Mouse (Mus musculus): ENCODE measurements around the gene Rnf166. TPM values are rescaled to one million over a fixed set of nuclear protein-coding genes. Genes with fewer than 3 reads are reported as not detected.

Gene Rnf166
- 29.2 and 30.4 TPM in 2 replicates for polyA plus RNA-seq (2015; fragmentation: Nextera tagmentation; extraction: Ambion mirVana)

DNA sequence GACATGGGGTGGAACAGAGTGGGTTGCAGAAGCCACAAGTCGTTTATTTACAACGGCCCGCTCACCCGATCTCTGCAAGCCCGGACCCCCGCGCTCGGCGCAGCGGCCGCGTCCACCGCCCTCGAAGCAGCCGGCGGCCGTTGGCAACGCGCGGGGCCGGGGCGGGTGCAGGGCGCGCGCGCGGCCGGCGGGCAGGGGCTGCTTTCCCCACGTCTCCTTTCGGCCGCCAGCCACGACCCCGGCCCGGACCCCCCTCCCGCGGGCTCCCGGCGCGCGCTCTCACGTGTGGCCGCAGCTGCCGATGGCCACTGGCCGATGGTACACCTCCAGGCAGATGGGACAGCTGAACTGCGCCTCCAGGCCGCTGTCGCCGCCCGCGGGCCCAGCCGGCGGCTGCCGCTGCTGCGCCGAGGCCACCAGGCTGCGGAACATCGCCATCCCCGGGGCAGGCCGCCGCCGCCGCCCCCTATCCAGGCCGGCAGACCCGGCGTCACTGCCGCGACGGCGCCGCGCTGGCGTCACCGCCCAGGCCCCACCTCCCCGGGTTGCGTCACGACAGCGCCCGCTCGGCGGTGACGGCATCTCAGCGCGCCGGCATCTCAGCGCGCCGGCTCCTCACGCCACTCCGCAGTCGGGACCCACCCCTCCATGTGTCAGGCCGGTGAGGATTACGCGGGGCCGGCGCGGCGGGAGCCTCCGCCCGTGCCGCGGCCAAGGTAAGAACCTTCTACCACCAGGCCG is at the start of gene Rnf166, which contains the start of gene Ctu2:
Gene Rnf166, minus strand, starts transcription at position 485 of the 741 bp plus-strand sequence.
Gene Ctu2, plus strand, starts transcription at position 564 of the 741 bp plus-strand sequence.
- Histone ChIP-seq H3K27ac (ENCODE audit: low read length) (peak within 1 kb of the TSS; percentile 68), H3K4me2 (ENCODE audit: low read depth, low read length) (peak within 1 kb of the TSS; percentile 85), H3K27me3 (replicated peaks; ENCODE audit: control insufficient read depth, insufficient read depth, low read length) (no peaks in the 10 kb centered on the region), H3K9ac (ENCODE audit: low read depth, low read length) (peak within 1 kb of the TSS; percentile 94), H3K9me3 (ENCODE audit: control insufficient read depth, low read length) (no peaks in the 10 kb centered on the region), H3K4me1 (ENCODE audit: control insufficient read depth, insufficient read depth, low read length) (peaks cover 18% of the 10 kb centered on the region), H3K36me3 (ENCODE audit: control insufficient read depth, insufficient read depth, low read length) (peaks cover 11% of the 10 kb centered on the region), H3K4me3 (ENCODE audit: low read length) (peak within 1 kb of the TSS; percentile 98)
- peak; percentile 93 for ATAC-seq
- WGBS: under 1% methylated on average over 100 of the region's 103 CpGs

DNA sequence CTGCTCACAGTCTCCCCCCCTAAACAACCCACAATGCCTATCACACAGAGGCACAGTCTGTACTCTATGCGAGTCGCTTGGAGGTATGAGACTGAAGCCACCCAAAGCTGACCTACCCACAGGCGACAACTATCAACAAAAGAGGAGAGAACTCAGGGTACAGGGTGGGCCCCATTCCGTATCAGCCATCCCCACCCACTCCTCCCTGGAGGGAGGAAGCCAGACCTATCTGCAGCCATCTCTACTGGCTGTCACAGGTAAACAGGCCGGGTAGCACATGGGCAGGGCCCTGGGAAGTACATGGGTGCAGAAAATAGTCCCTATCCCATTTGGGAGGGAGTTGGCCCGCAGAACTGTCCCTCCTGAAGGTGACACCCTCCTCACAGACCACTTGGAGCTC is 49.1 kb upstream of the Rnf166 start:
- H3K4me2 ChIP-seq (ENCODE audit: low read depth, low read length): no peak overlapping the region
- 68% methylated on average over 6 of the region's 6 CpGs for WGBS
- peak overlapping the region; percentile 2; the same call in 1 of the 2 replicates for H3K9ac ChIP-seq (ENCODE audit: low read depth, low read length)
- H3K27me3 ChIP-seq (replicated peaks; ENCODE audit: control insufficient read depth, insufficient read depth, low read length): no peaks in the 10 kb centered on the region
- no peaks in the 10 kb centered on the region for H3K9me3 ChIP-seq (ENCODE audit: control insufficient read depth, low read length)
- no peaks in the 10 kb centered on the region for H3K36me3 ChIP-seq (ENCODE audit: control insufficient read depth, insufficient read depth, low read length)
- 0 out of 2 replicates have a peak, but pooled peaks have one; percentile 28 for ATAC-seq
- no peak overlapping the region for H3K4me3 ChIP-seq (ENCODE audit: low read length)
- 0 out of 2 replicates have a peak overlapping the region, but pooled peaks have one; percentile 34 for H3K27ac ChIP-seq (ENCODE audit: low read length)
- H3K4me1 ChIP-seq (ENCODE audit: control insufficient read depth, insufficient read depth, low read length): peaks cover 46% of the 10 kb centered on the region

DNA sequence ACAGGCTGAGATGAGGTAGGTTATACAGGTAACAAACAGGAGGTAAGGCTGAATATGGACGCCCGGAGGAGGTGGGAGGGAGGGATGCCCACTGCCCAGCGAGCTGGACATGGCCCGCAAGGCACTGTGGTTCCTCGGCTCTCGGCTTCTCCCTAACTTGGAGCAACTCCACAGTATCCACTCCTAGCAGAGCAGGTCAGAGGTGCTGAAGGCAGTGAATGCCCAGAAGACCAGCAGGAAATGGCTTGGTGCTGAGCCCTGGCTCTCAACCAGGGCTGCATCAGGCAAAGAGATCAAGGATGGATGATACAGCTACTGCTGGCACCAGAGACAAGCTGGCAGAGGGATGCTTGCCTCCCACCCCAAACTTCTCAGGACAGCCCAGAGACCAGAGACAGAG is 48.6 kb upstream of the Rnf166 start:
- Histone ChIP-seq H3K4me2 (ENCODE audit: low read depth, low read length) (no peak overlapping the region), H3K36me3 (ENCODE audit: control insufficient read depth, insufficient read depth, low read length) (no peaks in the 10 kb centered on the region), H3K27me3 (replicated peaks; ENCODE audit: control insufficient read depth, insufficient read depth, low read length) (no peaks in the 10 kb centered on the region), H3K9me3 (ENCODE audit: control insufficient read depth, low read length) (no peaks in the 10 kb centered on the region), H3K4me1 (ENCODE audit: control insufficient read depth, insufficient read depth, low read length) (peaks cover 46% of the 10 kb centered on the region), H3K9ac (ENCODE audit: low read depth, low read length) (0 out of 2 replicates have a peak overlapping the region, but pooled peaks have one; percentile 2), H3K4me3 (ENCODE audit: low read length) (no peak overlapping the region), H3K27ac (ENCODE audit: low read length) (peak overlapping the region; percentile 34; the same call in 1 of the 2 replicates)
- no peak for ATAC-seq
- WGBS: 79% methylated on average over 6 of the region's 6 CpGs

DNA sequence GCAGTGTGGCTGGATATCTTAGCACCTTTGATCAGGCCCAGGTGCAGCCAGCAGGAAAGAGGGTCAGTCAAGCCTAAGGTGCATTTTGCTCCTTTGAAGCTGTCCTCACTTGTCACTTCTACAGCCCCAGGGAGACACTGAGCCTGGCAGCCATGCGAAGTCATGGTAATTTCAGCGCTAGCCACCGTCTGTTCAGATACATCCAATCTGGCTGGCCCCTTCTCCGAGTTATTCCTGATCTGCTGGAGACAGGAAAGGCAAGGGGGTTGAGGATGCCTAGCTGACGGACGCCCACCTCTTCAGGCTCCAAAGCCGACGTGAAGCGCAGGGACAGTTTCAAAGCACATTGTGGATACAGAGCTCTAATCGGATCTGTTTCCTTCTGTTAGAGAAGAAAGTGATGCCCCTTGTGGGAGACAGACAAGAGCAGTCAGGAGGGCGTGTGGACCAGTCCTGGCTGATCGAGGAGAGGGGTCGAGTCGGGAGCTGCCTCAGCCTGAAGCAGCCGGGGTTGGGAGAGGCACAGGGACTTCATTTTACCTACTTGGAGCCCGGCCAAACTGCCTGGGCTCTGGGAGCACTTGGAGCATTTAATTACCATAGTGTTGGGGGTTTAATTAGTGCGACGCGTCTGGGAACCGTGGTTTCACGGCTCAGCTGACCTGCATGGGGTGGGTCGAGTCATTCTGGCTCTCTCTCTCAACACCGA is 47.9 kb upstream of the Rnf166 start:
- no peak overlapping the region for H3K4me3 ChIP-seq (ENCODE audit: low read length)
- no peaks in the 10 kb centered on the region for H3K9me3 ChIP-seq (ENCODE audit: control insufficient read depth, low read length)
- peak overlapping the region; percentile 83 for H3K27ac ChIP-seq (ENCODE audit: low read length)
- WGBS: 27% methylated on average over 23 of the region's 23 CpGs
- peak overlapping the region; percentile 50 for H3K9ac ChIP-seq (ENCODE audit: low read depth, low read length)
- peak overlapping the region; percentile 23 for H3K4me2 ChIP-seq (ENCODE audit: low read depth, low read length)
- H3K27me3 ChIP-seq (replicated peaks; ENCODE audit: control insufficient read depth, insufficient read depth, low read length): no peaks in the 10 kb centered on the region
- peaks cover 51% of the 10 kb centered on the region for H3K4me1 ChIP-seq (ENCODE audit: control insufficient read depth, insufficient read depth, low read length)
- no peak; the same call in 1 of the 2 replicates for ATAC-seq
- no peaks in the 10 kb centered on the region for H3K36me3 ChIP-seq (ENCODE audit: control insufficient read depth, insufficient read depth, low read length)

- H3K27ac ChIP-seq (ENCODE audit: low read length): peak overlapping the region; percentile 83
- peak overlapping the region; percentile 23 for H3K4me2 ChIP-seq (ENCODE audit: low read depth, low read length)
- no peaks in the 10 kb centered on the region for H3K36me3 ChIP-seq (ENCODE audit: control insufficient read depth, insufficient read depth, low read length)
- no peaks in the 10 kb centered on the region for H3K27me3 ChIP-seq (replicated peaks; ENCODE audit: control insufficient read depth, insufficient read depth, low read length)
- H3K4me3 ChIP-seq (ENCODE audit: low read length): no peak overlapping the region
- H3K9me3 ChIP-seq (ENCODE audit: control insufficient read depth, low read length): no peaks in the 10 kb centered on the region
- H3K9ac ChIP-seq (ENCODE audit: low read depth, low read length): peak overlapping the region; percentile 50
- ATAC-seq: peak; percentile 54
- H3K4me1 ChIP-seq (ENCODE audit: control insufficient read depth, insufficient read depth, low read length): peaks cover 58% of the 10 kb centered on the region
- WGBS: 39% methylated on average over 14 of the region's 14 CpGs
These were observed 47.2 kb upstream of the Rnf166 start for GRCm38 (mm10) chr8:122522796-122523651.

DNA sequence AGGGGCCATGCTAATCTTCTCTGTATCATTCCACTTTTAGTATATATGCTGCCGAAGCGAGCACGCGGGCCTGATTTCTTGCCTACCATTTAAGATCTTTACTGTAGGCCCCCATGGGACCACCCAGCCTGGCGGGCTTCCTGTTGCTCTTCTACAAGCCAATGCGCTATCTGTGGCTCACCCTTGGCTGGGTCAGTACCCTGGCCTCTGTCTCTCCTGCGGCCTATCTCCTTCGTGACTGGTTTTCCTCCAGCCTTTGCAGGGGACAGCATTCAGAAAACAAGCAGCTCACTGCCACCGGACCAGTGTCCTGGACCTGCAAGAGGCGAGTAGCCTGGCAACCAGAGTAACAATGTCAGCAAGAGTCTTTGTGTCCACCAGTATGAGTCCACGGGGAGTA is 44.7 kb upstream of the Rnf166 start:
- Histone ChIP-seq H3K4me2 (ENCODE audit: low read depth, low read length) (no peak overlapping the region), H3K27ac (ENCODE audit: low read length) (no peak overlapping the region), H3K36me3 (ENCODE audit: control insufficient read depth, insufficient read depth, low read length) (no peaks in the 10 kb centered on the region), H3K4me3 (ENCODE audit: low read length) (no peak overlapping the region), H3K27me3 (replicated peaks; ENCODE audit: control insufficient read depth, insufficient read depth, low read length) (no peaks in the 10 kb centered on the region), H3K4me1 (ENCODE audit: control insufficient read depth, insufficient read depth, low read length) (peaks cover 52% of the 10 kb centered on the region), H3K9me3 (ENCODE audit: control insufficient read depth, low read length) (no peaks in the 10 kb centered on the region), H3K9ac (ENCODE audit: low read depth, low read length) (no peak overlapping the region)
- 75% methylated on average over 11 of the region's 11 CpGs for WGBS
- ATAC-seq: no peak

DNA sequence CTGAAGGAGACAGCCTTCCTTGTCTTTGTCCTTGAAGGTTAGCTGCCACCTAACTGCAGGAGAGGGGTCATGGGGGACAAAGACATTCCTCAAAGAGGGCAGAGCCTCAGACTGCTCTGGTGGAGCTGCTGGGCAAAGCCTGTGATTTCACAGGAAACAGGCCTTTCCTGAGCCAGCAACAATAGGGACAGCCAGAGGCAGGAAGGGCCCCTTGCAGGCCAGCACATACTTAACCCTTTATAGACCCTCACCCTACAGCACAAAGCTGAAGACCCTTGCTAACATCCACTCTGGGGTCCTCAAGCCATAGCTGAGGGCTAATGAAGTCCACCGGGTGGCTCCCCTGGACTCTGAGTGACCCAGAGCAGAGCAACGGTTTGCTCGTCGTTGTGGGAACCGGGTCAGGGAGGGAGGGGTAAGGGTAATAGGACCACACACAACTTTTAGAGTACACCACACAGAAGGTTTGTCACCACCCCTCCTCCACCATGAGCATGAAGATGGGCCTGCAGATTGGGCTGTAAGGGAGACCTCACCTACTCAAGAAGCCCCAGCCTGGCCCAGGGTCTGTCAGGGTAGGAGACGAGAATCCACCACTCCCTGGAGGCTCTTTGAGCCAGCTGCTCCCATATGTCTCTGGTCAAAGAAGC is 41.8 kb upstream of the Rnf166 start:
- Histone ChIP-seq H3K27ac (ENCODE audit: low read length) (peak overlapping the region; percentile 85), H3K27me3 (replicated peaks; ENCODE audit: control insufficient read depth, insufficient read depth, low read length) (no peaks in the 10 kb centered on the region), H3K9ac (ENCODE audit: low read depth, low read length) (peak overlapping the region; percentile 49), H3K4me2 (ENCODE audit: low read depth, low read length) (no peak overlapping the region), H3K4me1 (ENCODE audit: control insufficient read depth, insufficient read depth, low read length) (peaks cover 24% of the 10 kb centered on the region), H3K9me3 (ENCODE audit: control insufficient read depth, low read length) (no peaks in the 10 kb centered on the region), H3K36me3 (ENCODE audit: control insufficient read depth, insufficient read depth, low read length) (no peaks in the 10 kb centered on the region), H3K4me3 (ENCODE audit: low read length) (no peak overlapping the region)
- WGBS: 21% methylated on average over 6 of the region's 6 CpGs
- peak; percentile 70 for ATAC-seq

DNA sequence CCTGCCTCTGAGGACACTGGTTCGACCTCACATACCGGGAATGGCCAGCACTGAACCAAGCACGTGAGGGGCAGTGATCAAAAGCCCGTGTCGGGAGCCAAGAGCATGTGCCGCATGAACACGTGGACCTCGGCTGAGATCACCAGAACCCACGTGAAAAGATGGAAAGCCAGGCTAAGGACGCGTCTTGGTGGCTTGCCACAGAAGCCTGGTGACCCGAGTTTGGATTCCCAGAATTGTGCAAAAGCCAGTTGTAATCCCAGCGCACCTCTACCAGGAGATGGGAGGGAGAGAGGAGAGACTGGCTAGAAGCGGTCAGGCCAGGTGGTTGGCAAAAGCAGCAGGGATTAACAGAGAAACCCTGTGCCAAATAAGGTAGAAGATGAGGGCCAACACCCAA is 39.8 kb upstream of the Rnf166 start:
- Histone ChIP-seq H3K27me3 (replicated peaks; ENCODE audit: control insufficient read depth, insufficient read depth, low read length) (no peaks in the 10 kb centered on the region), H3K4me1 (ENCODE audit: control insufficient read depth, insufficient read depth, low read length) (peaks cover 43% of the 10 kb centered on the region), H3K4me2 (ENCODE audit: low read depth, low read length) (no peak overlapping the region), H3K27ac (ENCODE audit: low read length) (no peak overlapping the region), H3K9ac (ENCODE audit: low read depth, low read length) (no peak overlapping the region), H3K36me3 (ENCODE audit: control insufficient read depth, insufficient read depth, low read length) (no peaks in the 10 kb centered on the region), H3K9me3 (ENCODE audit: control insufficient read depth, low read length) (no peaks in the 10 kb centered on the region), H3K4me3 (ENCODE audit: low read length) (no peak overlapping the region)
- ATAC-seq: no peak
- 90% methylated on average over 14 of the region's 14 CpGs for WGBS
